Mouse (Mus musculus) embryonic facial prominence, embryonic 13.5 days (tissue): ENCODE results near the gene Pkmyt1. TPM values are rescaled to one million over a fixed set of nuclear protein-coding genes. Genes with fewer than 3 reads are reported as not detected.

Experiments used
- ATAC-seq: fragments of 200-750 bp; cut with Nextera tagmentation; 2 replicates; pipeline ENCODE4 v1.8.0; 2017; ENCODE audit warnings: low read depth; ENCODE audit not compliant: insufficient number of reproducible peaks, insufficient read depth, low FRiP score, low TSS enrichment
- H3K27ac ChIP-seq: fragments of 300-500 bp; sonication (generic); 2 replicates; pipeline ENCODE4 v1.5.1; 2015; ENCODE audit warnings: moderate library complexity, mild to moderate bottlenecking, inconsistent platforms
- H3K27me3 ChIP-seq: fragments of 300-500 bp; sonication (generic); 2 replicates; pipeline ENCODE4 v1.6.1; 2015; ENCODE audit warnings: mild to moderate bottlenecking, inconsistent platforms
- H3K36me3 ChIP-seq: fragments of 300-500 bp; sonication (generic); 2 replicates; pipeline ENCODE4 v1.6.1; 2015; ENCODE audit warnings: mild to moderate bottlenecking, inconsistent platforms
- H3K4me1 ChIP-seq: fragments of 300-500 bp; sonication (generic); 2 replicates; pipeline ENCODE4 v1.6.1; 2015; ENCODE audit warnings: inconsistent platforms
- H3K4me2 ChIP-seq: fragments of 300-500 bp; sonication (generic); 2 replicates; pipeline ENCODE4 v1.6.1; 2015; ENCODE audit warnings: moderate library complexity, mild to moderate bottlenecking, inconsistent platforms
- H3K4me3 ChIP-seq: fragments of 300-500 bp; sonication (generic); 2 replicates; pipeline ENCODE4 v1.5.1; 2015; ENCODE audit warnings: mild to moderate bottlenecking, inconsistent platforms
- H3K9ac ChIP-seq: fragments of 300-500 bp; sonication (generic); 2 replicates; pipeline ENCODE4 v1.6.1; 2015; ENCODE audit warnings: mild to moderate bottlenecking, inconsistent platforms
- H3K9me3 ChIP-seq: fragments of 300-500 bp; sonication (generic); 2 replicates; pipeline ENCODE4 v1.6.1; 2016; ENCODE audit warnings: inconsistent platforms
- WGBS: fragments of 180-500 bp; shearing (Covaris S2); methylation state at CpG from one replicate; pipeline ENCODE4 v1.1.7; 2015; ENCODE audit warnings: mixed read lengths; 5-methylcytosine and 5-hydroxymethylcytosine counted together
- polyA plus RNA-seq: library from polyadenylated mRNA; unstranded; fragments of >200 nt; fragmentation: Nextera tagmentation; extraction: Ambion mirVana; gene quantifications from 2 replicates; pipeline ENCODE4 v1.2.1, GENCODE M21; 2015

Pkmyt1 gene
- polyA plus RNA-seq, 1 experiment from 2014 or later, result 56.2 TPM

GRCm38 (mm10) chr17:23694491-23694890 lies 31.6 kb upstream of the Pkmyt1 start:
- H3K27ac ChIP-seq, result no peak overlapping the region
- H3K4me1 ChIP-seq, result peaks cover 4% of the 10 kb centered on the region; the same call in 1 of the 2 replicates
- H3K36me3 ChIP-seq, result no peaks in the 10 kb centered on the region
- peaks cover 25% of the 10 kb centered on the region for H3K27me3 ChIP-seq
- no peaks in the 10 kb centered on the region for H3K9me3 ChIP-seq
- no peak overlapping the region for H3K9ac ChIP-seq
- 55% methylated on average over 1 of the region's 1 CpGs for WGBS
- no peak for ATAC-seq
- no peak overlapping the region for H3K4me3 ChIP-seq
- no peak overlapping the region for H3K4me2 ChIP-seq

GRCm38 (mm10) chr17:23695801-23696200 lies 30.3 kb upstream of the Pkmyt1 start:
- Histone ChIP-seq H3K9me3 (no peaks in the 10 kb centered on the region), H3K4me3 (no peak overlapping the region), H3K27ac (no peak overlapping the region), H3K27me3 (peaks cover 38% of the 10 kb centered on the region), H3K9ac (no peak overlapping the region), H3K4me2 (no peak overlapping the region), H3K36me3 (no peaks in the 10 kb centered on the region), H3K4me1 (peaks cover 7% of the 10 kb centered on the region; the same call in 1 of the 2 replicates)
- 4% methylated on average over 3 of the region's 3 CpGs for WGBS
- no peak for ATAC-seq

GRCm38 (mm10) chr17:23699131-23700077 lies 26.7 kb upstream of the Pkmyt1 start:
- Histone ChIP-seq H3K27ac (no peak overlapping the region), H3K4me2 (peak overlapping the region; percentile 100), H3K36me3 (no peaks in the 10 kb centered on the region), H3K27me3 (peaks cover 55% of the 10 kb centered on the region), H3K4me3 (peak overlapping the region; percentile 72), H3K4me1 (peaks cover 7% of the 10 kb centered on the region; the same call in 1 of the 2 replicates), H3K9me3 (no peaks in the 10 kb centered on the region), H3K9ac (peak overlapping the region; percentile 68)
- WGBS, result under 1% methylated on average over 100 of the region's 101 CpGs
- no peak for ATAC-seq

- H3K4me2 ChIP-seq, result peak overlapping the region; percentile 100
- no peak overlapping the region for H3K27ac ChIP-seq
- peak; percentile 88 for ATAC-seq
- under 1% methylated on average over 21 of the region's 28 CpGs for WGBS
- H3K4me1 ChIP-seq, result peaks cover 13% of the 10 kb centered on the region
- peak overlapping the region; percentile 72 for H3K4me3 ChIP-seq
- peaks cover 55% of the 10 kb centered on the region for H3K27me3 ChIP-seq
- H3K9ac ChIP-seq, result peak overlapping the region; percentile 68
- H3K36me3 ChIP-seq, result no peaks in the 10 kb centered on the region
- no peaks in the 10 kb centered on the region for H3K9me3 ChIP-seq
Observed at GRCm38 (mm10) chr17:23700079-23700478, 26.1 kb upstream of the Pkmyt1 start.

- H3K4me1 ChIP-seq, result peaks cover 21% of the 10 kb centered on the region
- H3K9me3 ChIP-seq, result no peaks in the 10 kb centered on the region
- no peak overlapping the region for H3K27ac ChIP-seq
- peaks cover 47% of the 10 kb centered on the region for H3K27me3 ChIP-seq
- ATAC-seq, result no peak
- WGBS, result 86% methylated on average over 9 of the region's 9 CpGs
- H3K36me3 ChIP-seq, result no peaks in the 10 kb centered on the region
- no peak overlapping the region for H3K4me3 ChIP-seq
- no peak overlapping the region for H3K9ac ChIP-seq
- H3K4me2 ChIP-seq, result no peak overlapping the region
Observed at GRCm38 (mm10) chr17:23703301-23703700, 22.8 kb upstream of the Pkmyt1 start.

GRCm38 (mm10) chr17:23704741-23705140 lies 21.4 kb upstream of the Pkmyt1 start:
- WGBS, result 21% methylated on average over 7 of the region's 7 CpGs
- no peak overlapping the region for H3K9ac ChIP-seq
- no peak for ATAC-seq
- H3K4me3 ChIP-seq, result no peak overlapping the region
- H3K36me3 ChIP-seq, result no peaks in the 10 kb centered on the region
- H3K27me3 ChIP-seq, result peaks cover 33% of the 10 kb centered on the region
- no peak overlapping the region for H3K27ac ChIP-seq
- no peaks in the 10 kb centered on the region for H3K9me3 ChIP-seq
- peaks cover 14% of the 10 kb centered on the region for H3K4me1 ChIP-seq
- H3K4me2 ChIP-seq, result no peak overlapping the region

GRCm38 (mm10) chr17:23705525-23706104 lies 20.5 kb upstream of the Pkmyt1 start:
- Histone ChIP-seq H3K27ac (no peak overlapping the region), H3K4me3 (no peak overlapping the region), H3K4me1 (peaks cover 14% of the 10 kb centered on the region), H3K9ac (no peak overlapping the region), H3K4me2 (no peak overlapping the region), H3K27me3 (peaks cover 24% of the 10 kb centered on the region), H3K9me3 (no peaks in the 10 kb centered on the region), H3K36me3 (no peaks in the 10 kb centered on the region)
- 70% methylated on average over 7 of the region's 7 CpGs for WGBS
- ATAC-seq, result no peak

- H3K4me3 ChIP-seq, result no peak overlapping the region
- 2% methylated on average over 3 of the region's 3 CpGs for WGBS
- H3K36me3 ChIP-seq, result no peaks in the 10 kb centered on the region
- ATAC-seq, result no peak
- H3K9me3 ChIP-seq, result no peaks in the 10 kb centered on the region
- H3K27ac ChIP-seq, result no peak overlapping the region
- H3K4me1 ChIP-seq, result peaks cover 14% of the 10 kb centered on the region
- H3K27me3 ChIP-seq, result peaks cover 18% of the 10 kb centered on the region
- no peak overlapping the region for H3K9ac ChIP-seq
- H3K4me2 ChIP-seq, result no peak overlapping the region
Observed at GRCm38 (mm10) chr17:23706212-23706611, 19.9 kb upstream of the Pkmyt1 start.

GRCm38 (mm10) chr17:23717003-23717402 lies 9.1 kb upstream of the Pkmyt1 start:
- no peaks in the 10 kb centered on the region for H3K9me3 ChIP-seq
- no peak overlapping the region for H3K4me3 ChIP-seq
- no peaks in the 10 kb centered on the region for H3K4me1 ChIP-seq
- 53% methylated on average over 2 of the region's 2 CpGs for WGBS
- no peak overlapping the region for H3K27ac ChIP-seq
- no peak overlapping the region for H3K9ac ChIP-seq
- no peaks in the 10 kb centered on the region for H3K36me3 ChIP-seq
- no peak overlapping the region for H3K4me2 ChIP-seq
- ATAC-seq, result no peak
- 0 out of 2 replicates have a peak, but pooled peaks cover 3% of the 10 kb centered on the region for H3K27me3 ChIP-seq

GRCm38 (mm10) chr17:23719455-23719854 lies 6.7 kb upstream of the Pkmyt1 start:
- H3K27me3 ChIP-seq, result 0 out of 2 replicates have a peak, but pooled peaks cover 3% of the 10 kb centered on the region
- 6% methylated on average over 1 of the region's 1 CpGs for WGBS
- no peaks in the 10 kb centered on the region for H3K9me3 ChIP-seq
- no peak overlapping the region for H3K27ac ChIP-seq
- no peak overlapping the region for H3K9ac ChIP-seq
- H3K4me3 ChIP-seq, result no peak overlapping the region
- no peak overlapping the region for H3K4me2 ChIP-seq
- ATAC-seq, result no peak; the same call in 1 of the 2 replicates
- H3K4me1 ChIP-seq, result no peaks in the 10 kb centered on the region
- H3K36me3 ChIP-seq, result no peaks in the 10 kb centered on the region

GRCm38 (mm10) chr17:23721886-23722285 lies 4.2 kb upstream of the Pkmyt1 start:
- Histone ChIP-seq H3K4me1 (peaks cover 8% of the 10 kb centered on the region; the same call in 1 of the 2 replicates), H3K9ac (no peak overlapping the region), H3K36me3 (no peaks in the 10 kb centered on the region), H3K9me3 (no peaks in the 10 kb centered on the region), H3K27me3 (0 out of 2 replicates have a peak, but pooled peaks cover 3% of the 10 kb centered on the region), H3K4me3 (no peak overlapping the region), H3K4me2 (no peak overlapping the region), H3K27ac (no peak overlapping the region)
- ATAC-seq, result no peak
- 69% methylated on average over 2 of the region's 2 CpGs for WGBS
